Mouse (Mus musculus) E14TG2a.4 (cell line): ENCODE results near the gene Nmur1.

Experiments used
- CTCF ChIP-seq: conservative IDR thresholded peaks from 2 replicates; pipeline ENCODE4 v1.5.1; 2014; ENCODE audit warnings: low read length
- NANOG ChIP-seq: IDR thresholded peaks from 2 replicates; pipeline ENCODE4 v1.6.1; 2014; ENCODE audit warnings: borderline replicate concordance, low read length, mixed read lengths

- TF ChIP-seq CTCF: no peak
- no peak for TF ChIP-seq NANOG
These were observed 13.6 kb upstream of the Nmur1 start for GRCm38 (mm10) chr1:86439487-86440170.
